Mouse (Mus musculus): Measurements from ENCODE around the gene Gprc5c.
A peak's percentile ranks its signal among the peaks of the same experiment; 100 is the strongest.

Gprc5c gene

GRCm38 (mm10) chr11:114833166-114833565, 17.8 kb upstream of the Gprc5c start:
- no peak for DNase-seq (ENCODE audit: low spot score)

GRCm38 (mm10) chr11:114843818-114844463, 7.0 kb upstream of the Gprc5c start:
- no peak for DNase-seq (ENCODE audit: low spot score)

GRCm38 (mm10) chr11:114844464-114845220, 6.3 kb upstream of the Gprc5c start:
- DNase-seq (ENCODE audit: low spot score): no peak

GRCm38 (mm10) chr11:114846336-114846735, 4.6 kb upstream of the Gprc5c start:
- DNase-seq (ENCODE audit: low spot score): no peak

GRCm38 (mm10) chr11:114847008-114847407, 3.9 kb upstream of the Gprc5c start:
- DNase-seq (ENCODE audit: low spot score): no peak

GRCm38 (mm10) chr11:114849572-114849971, 1.4 kb upstream of the Gprc5c start:
- no peak for DNase-seq (ENCODE audit: low spot score)

- no peak for DNase-seq (ENCODE audit: low spot score)
Observed at GRCm38 (mm10) chr11:114850066-114850451, 893 bp upstream of the Gprc5c start.

- peak; percentile 14 for DNase-seq (ENCODE audit: low spot score)
Observed at GRCm38 (mm10) chr11:114851269-114851607, 286 bp downstream of the Gprc5c start.

- DNase-seq (ENCODE audit: low spot score): peak; percentile 28
Observed at GRCm38 (mm10) chr11:114851608-114852310, 807 bp downstream of the Gprc5c start.

GRCm38 (mm10) chr11:114852311-114853173, 1.6 kb downstream of the Gprc5c start:
- DNase-seq (ENCODE audit: low spot score): no peak

- no peak for DNase-seq (ENCODE audit: low spot score)
Observed at GRCm38 (mm10) chr11:114853174-114853838, 2.4 kb downstream of the Gprc5c start.

- DNase-seq (ENCODE audit: low spot score): no peak
Observed at GRCm38 (mm10) chr11:114854581-114854980, 3.6 kb downstream of the Gprc5c start.

- DNase-seq (ENCODE audit: low spot score): no peak
Observed at GRCm38 (mm10) chr11:114856125-114856524, 5.2 kb downstream of the Gprc5c start.

- DNase-seq (ENCODE audit: low spot score): no peak
Observed at GRCm38 (mm10) chr11:114858641-114859040, 7.7 kb downstream of the Gprc5c start.

- DNase-seq (ENCODE audit: low spot score): no peak
Observed at GRCm38 (mm10) chr11:114861057-114861456, 10.1 kb downstream of the Gprc5c start.

GRCm38 (mm10) chr11:114862687-114863086, 11.7 kb downstream of the Gprc5c start:
- DNase-seq (ENCODE audit: low spot score): no peak

- DNase-seq (ENCODE audit: low spot score): no peak
Observed at GRCm38 (mm10) chr11:114863918-114864420, 13.0 kb downstream of the Gprc5c start.

GRCm38 (mm10) chr11:114865999-114866398, 15.0 kb downstream of the Gprc5c start:
- no peak for DNase-seq (ENCODE audit: low spot score)

GRCm38 (mm10) chr11:114866486-114867360, 15.8 kb downstream of the Gprc5c start:
- DNase-seq (ENCODE audit: low spot score): no peak

Data from layer of hippocampus, adult 11-12 months (tissue).